Mouse (Mus musculus): ENCODE measurements at regions not wholly inside any gene's neighbourhood (a gene's known extent, or its start where the extent isn't known, plus 50 kb on each side); places are given as distances from the start of the nearest gene placed in this dataset.

DNA sequence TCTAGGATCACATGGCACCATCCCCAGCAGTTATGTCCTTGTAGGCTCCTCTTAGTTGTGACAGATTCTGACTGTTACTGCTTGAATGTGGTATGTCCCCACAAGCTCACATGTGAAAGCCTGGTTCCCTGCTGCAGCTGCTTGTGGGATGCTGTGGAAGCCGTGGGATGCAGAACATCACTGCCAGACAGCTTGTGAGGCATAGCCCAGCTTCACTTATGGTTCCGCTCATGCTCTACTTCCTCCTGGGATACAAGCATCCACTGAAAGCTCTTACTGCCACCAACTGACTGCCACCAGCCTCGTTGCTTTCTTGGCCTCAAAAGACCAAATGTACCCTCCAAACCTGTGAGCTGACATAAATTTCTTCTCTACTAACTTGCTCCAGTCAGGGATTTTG is 167.7 kb upstream of the Ccdc122 start:
- no peak for DNase-seq (ENCODE audit: extremely low read depth, low read depth)

DNA sequence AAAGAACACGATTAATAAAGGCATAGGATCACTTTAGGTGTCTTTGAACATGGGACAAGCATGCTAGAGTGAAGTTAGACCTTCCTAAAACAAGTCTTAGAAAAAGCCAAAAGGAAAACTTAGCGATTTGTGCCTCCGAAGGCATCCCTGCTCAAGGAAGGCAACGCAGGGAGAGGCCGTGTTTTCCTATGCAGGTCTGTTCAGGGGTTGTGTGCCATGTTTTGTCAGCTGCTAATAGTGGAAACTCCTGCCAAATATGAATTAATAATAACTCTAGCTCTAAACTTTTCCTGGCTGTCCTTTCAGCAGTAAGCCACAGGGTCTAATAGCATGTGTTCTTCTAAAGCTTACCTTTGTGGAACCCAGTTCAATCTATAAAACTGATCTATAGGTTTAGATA is 168.4 kb upstream of the Ccdc122 start:
- DNase-seq (ENCODE audit: extremely low read depth, low read depth) = no peak

DNA sequence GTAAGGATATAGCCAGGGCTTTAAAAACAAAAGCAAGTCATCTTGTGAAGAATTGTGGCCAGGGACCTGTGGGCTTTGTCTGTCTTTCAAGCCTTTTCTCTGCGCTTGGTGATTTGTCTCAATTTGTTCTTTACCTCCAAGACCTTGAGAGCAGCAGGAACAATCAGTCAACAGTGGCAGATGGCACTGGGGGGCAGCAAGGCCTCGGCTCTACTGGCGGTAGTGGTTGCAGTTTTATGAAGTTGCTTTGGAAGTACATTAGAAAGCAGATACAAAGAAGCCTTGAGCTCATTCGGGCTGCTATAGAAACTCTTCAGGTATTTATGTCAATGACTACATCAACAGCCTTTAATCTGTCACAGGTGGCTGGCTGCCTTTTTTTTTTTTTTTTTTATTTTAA is 171.9 kb upstream of the Ccdc122 start:
- DNase-seq (ENCODE audit: extremely low read depth, low read depth) = no peak

DNA sequence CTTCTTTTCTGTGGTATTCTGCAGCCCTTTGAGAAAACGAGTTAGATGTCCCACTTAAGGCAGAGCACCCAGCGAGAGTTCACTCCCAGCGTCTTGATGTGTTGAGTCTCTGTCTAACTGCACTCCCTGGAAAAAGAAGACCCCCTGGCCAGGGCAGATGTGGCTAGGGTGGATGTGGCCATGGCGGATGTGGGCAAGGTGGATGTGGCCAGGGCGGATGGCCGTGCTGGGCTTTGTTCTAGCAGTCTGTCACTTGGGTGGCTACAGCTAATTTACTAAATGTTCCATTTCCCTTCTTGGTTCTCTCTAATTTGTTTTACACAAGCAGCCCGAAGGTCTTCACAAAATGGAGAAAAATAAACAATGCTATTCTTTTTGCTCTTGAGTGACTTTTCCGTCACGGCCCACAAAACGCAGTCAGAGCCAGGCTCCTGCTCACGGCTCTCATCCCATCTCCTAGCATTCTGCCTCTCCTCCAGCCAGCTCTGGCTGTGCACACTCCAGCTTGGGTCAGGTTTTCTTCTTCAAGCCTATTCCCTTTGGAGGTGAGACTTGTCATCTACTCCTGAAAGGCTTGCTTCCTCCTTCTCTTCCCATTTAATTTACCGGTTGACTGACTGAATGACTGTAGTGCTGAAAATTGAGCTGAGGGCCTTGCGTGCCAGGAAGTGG is 173.4 kb upstream of the Ccdc122 start:
- DNase-seq (ENCODE audit: extremely low read depth, low read depth) = no peak

DNA sequence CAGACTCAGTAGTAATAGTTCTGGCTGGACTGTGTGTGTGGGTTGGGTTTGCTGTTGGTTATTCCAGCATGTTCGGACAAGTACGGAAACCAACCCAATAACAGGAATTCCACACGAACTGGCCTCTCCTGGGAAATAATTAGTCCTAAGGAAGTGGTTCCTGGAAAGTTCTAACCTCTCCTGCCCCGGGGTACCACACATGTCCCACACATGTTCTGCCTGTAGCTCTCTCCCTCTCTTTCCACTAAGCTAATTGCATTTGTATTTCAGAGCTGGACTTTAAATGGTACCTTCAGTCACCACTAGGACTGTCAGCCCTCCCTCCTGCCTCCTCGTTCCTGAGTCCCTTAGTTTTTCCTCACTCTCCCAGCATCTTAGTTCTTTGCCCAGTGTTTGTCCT is 178.2 kb upstream of the Ccdc122 start:
- DNase-seq (ENCODE audit: extremely low read depth, low read depth) = no peak

DNA sequence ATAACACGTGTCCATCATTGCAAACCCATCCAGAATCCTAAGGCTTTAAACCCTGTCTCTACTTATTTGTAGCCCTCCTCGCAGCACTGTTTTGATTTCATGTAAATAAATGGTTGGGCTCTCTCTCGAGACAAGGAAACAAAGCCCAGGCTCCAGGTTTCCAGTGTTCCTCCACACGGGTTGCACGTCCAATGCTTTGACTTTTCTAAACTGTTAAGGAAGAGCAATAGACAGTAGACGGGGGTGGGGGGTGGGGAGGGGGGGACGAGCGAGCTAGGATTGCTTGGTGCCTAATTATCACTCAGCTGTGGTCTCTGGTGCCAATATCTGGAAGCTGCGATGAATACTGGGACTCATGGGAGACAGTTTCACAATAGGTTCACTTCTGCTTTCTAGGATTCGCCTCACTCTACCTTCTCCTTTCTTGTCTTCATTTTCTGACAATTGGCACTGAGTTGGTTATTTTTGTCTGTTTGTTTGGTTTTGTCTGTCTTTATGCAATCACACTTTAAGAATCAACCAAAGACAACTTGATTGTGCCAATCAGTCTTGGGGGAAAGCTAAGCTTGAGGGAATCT is 179.3 kb upstream of the Ccdc122 start:
- peak; percentile 63 for DNase-seq (ENCODE audit: extremely low read depth, low read depth)

DNA sequence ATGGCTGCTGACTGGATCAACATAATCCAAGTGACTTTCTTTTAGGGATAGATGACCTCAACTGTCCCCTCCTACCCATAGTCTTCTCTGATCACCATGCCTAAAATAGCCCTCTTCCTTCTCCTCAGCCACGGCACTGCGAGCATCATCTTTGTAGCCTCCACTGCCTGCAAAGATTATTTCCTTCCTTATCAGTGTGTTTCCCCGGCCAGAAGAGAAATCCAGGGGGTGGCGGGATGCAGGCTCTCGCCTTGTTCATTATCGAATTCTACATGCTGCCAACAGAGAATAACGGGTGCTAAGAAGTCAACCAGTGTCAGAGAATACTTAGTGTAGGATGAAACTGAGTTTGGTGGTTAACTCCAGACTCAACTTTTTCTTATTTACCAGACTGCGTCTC is 180.0 kb upstream of the Ccdc122 start:
- DNase-seq (ENCODE audit: extremely low read depth, low read depth) = peak; percentile 51

DNA sequence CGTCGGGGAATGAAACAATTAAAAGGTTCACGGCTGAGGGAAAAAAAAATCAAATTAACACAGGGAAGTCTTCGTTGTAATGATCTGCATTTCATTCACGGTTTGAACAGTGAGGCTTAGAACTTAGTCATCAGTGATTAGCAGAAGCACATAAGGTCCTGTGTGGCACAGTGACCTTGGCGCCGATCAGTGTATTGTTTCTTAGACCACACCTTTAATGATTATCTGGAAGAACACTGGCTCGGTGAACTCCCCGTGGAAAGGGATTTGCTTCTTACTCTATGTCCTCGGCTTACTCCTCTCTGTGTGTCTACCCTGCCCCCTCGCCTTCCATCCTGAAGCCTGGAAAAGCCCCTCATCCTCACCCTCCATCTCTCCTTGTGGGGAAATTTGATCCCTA is 181.6 kb upstream of the Ccdc122 start:
- DNase-seq (ENCODE audit: extremely low read depth, low read depth) = no peak

DNA sequence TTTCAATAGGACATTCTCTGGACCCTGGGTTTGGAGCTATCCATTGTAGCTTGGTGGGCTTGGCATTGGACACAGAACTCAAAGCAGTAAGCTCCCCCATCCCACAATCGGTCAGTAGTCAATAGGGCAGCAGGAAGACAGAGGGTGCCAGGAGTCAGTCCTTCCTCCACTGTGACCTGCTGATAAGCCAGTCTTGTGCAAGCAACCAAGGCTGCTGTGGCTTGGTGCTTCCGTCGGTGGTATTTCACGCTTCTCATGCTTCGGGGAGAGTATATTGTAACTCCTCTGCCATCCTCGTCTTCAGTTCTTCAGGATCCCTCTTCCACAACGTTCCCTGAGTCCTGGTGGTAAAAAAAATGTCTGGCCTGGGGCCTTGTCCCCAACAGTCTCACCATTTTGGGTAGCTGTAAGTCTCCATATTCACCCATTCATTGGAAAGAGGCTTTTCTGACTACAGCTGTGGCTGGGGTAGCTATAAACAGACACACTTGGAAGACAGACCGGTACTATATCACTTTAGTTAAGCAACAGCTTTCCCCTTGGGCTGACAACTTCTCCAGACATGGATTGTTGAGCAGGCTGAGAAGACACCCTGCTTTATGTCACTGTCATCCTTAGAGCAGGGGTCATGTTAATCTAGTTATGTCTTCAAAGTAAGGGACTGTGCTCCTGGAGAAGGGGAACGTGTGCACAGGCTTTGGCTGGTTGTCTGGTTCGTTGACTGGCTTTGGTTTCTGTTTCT is 184.9 kb upstream of the Ccdc122 start:
- DNase-seq (ENCODE audit: extremely low read depth, low read depth) = peak; percentile 62

DNA sequence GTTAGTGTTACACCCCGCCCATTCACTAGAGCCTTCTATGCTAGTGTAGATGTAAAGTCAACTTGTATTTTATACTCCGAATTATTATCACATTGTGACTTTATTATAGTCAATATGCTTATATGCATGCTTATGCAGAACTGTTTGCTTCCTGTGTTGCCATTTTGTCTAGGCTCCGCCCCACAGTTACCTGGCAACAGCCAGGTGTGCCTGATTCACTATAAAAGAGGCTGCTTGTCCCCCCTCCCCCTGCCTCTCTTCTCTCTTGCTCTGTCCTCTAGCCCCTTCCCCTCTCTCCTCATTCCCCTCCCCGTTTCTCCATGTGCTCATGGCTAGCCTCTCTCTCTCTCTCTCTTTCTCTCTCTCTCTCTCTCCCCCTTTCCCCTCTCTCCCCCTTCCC is 185.9 kb upstream of the Ccdc122 start:
- no peak for DNase-seq (ENCODE audit: extremely low read depth, low read depth)

DNA sequence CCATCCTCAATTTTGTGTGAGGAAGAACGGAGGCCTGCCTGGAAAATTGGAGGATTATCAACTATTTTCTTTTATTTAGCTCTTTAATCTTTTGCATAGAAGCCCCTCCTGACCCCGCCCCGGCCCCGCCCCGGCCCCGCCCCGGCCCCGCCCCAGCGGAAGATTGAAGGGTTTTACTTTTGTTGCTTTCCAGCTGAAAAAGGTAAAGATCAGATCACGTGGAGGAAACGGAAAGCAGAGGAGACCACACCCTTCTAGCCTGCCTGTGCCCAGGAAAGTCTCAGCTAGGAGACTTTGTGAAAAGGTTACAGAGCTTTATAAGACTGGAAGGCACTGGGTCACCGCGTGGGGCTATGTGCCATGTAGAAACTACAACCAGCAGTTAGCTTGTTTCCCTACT is 186.5 kb upstream of the Ccdc122 start:
- no peak for DNase-seq (ENCODE audit: extremely low read depth, low read depth)

DNA sequence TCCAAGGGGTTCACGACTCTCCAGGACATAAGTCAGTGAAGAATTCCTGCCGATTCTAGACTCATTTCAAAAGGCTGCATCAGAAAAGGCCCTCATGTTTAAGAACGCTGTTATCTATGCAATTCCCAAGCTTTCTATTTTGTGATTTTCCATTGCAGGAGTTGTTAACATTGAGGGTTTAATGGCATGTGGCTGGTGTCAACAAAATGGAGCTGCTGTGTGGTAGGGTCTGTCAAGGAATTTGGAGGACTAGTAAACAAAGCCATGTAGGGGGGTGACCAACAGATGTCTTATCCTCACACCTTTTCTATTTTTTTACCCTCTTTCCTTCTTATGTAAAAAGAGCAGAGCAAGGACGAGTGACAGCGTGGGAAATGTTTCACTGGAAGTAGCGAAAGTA is 186.9 kb upstream of the Ccdc122 start:
- no peak for DNase-seq (ENCODE audit: extremely low read depth, low read depth)

DNA sequence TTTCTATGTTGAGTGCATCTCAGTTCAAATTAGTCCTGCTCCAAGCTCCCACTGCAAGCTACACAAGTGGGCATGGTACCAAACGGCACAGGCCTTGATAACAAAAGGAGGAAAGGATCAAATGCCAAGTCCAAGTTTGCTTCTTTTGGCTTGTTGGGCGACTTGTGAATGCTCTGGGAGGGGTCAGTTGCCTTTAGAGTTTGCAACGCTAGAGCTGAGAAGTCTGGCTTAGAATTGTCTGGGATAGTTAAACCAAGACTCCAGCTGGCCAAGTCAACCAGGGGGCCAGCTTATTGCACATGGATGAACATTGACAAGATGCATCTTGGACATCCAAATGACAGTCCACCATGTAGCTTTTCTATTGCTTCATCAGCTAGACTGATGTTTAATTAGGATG is 187.5 kb upstream of the Ccdc122 start:
- DNase-seq (ENCODE audit: extremely low read depth, low read depth) = no peak

DNA sequence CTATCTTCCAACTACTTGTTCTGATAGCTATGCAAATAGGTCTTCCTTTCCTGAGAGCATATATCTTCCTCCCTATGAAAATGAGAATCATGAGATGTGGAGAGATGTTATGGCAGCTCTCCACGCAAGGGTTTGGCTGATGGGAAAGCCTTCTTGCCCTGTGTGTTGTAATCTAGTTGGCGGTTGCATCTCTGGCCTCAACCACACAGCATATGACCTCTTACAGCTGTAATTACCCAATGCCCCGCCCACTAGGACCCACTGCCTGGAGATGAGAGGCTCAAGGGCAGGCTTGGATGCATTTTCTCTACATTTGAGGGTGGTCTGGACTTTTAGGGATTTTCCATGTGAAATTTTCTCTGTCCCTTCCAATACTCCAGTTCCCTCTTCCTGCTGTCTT is 190.9 kb upstream of the Ccdc122 start:
- no peak for DNase-seq (ENCODE audit: extremely low read depth, low read depth)

DNA sequence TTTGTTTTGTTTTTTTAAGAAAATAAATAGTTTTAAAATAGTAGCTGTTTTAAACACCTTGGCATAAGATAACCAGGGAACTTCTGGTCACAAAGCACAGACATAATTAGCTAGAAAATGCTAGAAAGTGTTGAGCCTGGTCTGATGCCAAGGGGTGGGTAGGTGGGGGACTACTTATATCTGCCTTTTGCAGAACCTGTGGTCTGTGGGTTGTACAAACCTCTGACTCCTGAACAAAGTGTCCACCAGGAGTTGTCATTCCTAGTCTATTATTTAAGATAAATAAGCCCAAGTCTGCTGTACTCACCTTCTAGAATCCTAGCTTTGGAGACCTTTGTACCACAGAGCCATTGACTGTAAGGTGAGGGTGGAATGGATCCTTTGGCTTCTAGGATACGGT is 191.9 kb upstream of the Ccdc122 start:
- DNase-seq (ENCODE audit: extremely low read depth, low read depth) = no peak

DNA sequence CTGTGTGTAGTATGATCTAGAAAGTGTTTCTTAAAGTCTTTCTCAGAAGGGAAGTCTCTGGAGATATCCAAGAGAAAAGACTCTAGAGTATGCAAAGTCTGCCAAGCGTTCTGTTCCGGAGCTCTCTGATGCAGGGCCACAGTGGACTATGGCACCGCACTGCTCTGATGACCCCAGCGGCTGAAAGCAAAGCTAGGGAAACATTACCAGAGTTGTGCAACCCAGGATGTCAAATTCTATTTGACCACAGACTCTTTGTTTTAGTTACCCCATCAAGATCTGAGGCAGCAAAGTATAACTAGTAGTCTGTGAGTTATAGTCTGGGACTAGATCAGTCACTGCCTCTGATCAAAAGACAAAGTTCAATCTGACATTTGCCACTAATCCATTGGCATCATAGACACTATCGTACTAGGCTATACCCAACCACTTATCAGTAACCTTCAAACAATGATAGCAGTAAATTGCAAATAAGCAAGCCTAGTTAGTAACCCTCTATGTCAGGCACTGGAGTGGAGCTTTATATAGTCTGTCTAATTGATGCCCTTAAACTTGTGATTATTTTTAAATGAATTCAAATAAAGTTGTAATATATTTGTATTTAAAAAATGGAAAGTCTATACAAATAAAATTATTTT is 198.9 kb upstream of the Ccdc122 start:
- DNase-seq (ENCODE audit: extremely low read depth, low read depth) = no peak

DNA sequence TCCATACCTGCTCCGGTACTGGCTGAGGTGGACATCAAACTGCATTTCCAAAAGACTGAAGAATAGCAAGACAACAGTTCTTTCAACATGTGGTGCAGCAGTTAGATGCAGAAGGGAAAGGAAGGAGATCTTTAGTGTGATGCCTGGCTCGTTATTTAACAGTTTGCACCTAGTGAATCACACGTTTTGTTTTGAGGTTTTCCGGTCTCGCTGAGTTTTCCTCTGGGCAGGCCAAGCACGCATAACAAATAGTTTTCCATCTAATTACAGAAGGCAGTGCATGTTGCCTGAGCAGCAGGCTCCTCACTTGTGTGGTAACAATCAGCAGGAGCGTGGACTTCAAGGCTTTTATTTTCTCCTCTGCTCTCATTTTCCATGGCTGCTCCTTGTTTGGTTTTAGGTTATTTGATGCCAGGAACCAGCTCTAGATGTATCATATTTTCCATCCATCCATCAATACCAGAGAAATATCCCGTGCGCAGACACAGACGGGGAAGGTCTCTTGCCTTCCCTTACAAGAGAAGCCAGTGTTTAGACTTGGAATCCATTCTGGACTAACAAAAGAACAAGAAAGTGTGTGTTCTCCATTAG is 199.6 kb upstream of the Ccdc122 start:
- no peak for DNase-seq (ENCODE audit: extremely low read depth, low read depth)

DNA sequence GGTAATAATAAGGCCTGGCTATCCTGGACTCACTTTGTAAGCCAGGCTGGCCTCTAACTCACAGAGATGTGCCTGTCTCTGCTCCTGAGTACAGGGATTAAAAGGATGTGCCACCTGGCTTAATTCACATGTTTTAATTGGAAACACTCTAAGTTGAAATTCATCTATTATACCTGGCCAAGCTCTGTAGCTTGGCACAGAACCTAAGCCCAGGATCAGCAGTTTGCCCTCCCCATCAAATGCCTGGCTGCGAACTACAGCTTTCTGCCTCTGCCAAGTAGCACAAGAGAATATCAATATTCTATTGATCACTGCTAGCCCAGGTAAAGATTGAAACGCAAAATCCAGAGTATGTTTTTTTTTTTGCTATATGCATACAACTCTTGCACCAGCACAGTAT is 200.3 kb upstream of the Ccdc122 start:
- no peak for DNase-seq (ENCODE audit: extremely low read depth, low read depth)

DNA sequence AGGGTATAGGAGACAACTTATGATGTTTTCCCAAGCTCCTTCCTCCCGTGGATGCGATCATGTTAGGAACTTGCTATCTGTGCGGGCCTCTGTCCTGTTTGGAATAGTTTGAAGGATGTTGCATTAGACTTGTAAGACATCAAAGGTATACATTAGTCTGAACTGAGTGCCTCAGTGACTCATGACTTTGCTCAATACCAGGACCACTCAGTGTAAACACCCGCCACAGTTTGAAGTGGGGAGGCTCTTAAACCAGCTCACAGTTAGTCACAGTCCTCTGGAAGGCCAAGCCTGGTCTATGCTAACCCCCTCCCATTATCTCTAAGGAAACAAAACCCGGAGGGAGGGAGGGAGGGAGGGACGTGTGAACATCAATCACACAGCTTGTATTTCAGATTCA is 202.5 kb upstream of the Ccdc122 start:
- DNase-seq (ENCODE audit: extremely low read depth, low read depth) = no peak

DNA sequence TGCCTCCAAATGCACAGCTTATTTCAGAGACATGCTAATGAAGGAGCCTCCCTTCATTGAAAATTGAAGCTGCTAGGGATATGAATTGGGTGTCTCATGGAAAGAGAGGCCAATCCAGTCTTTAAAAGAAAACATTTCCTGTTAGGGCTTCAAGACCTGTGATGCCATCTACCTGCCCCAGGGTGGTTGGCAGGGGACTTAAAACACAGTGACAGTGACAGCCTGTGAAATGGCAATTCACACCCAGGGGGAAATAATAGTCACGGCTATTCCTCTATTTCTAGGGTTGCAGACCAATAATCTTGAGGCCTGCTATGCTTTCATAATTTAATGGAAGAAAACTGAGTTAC is 207.4 kb upstream of the Ccdc122 start:
- no peak for DNase-seq (ENCODE audit: extremely low read depth, low read depth)

DNA sequence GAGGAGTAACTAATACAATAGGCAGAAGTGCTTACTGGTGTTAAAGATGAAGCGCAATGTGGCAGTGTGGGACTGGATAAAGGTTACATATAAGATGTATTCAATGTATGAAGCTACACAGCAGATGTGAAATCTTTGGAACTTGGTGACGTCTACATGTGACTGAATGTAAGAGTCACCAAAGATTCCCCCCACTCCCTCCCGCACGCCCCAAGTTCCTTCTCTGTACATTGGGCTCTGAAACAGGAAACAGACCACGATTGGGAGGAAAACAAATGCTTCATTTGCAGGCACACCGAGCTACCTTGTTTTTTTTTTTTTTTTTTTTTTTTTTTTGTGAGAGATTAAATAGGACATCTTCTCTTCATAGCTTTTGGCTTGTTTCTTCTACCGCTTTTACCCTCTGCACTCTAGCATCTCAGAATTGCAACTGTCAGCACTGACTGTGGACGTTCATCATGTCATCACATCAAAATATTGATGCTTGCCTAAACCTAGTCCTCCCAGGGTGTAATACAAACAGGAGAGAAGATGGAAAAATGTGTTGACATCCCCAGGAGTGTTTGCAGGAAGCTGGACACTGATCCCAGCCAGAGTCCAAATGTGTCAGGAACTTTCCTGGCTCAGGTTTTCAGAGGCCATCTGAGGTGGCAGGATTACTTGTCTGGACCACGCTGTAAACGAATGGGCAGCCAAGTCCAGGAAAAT is 208.0 kb upstream of the Ccdc122 start:
- no peak for DNase-seq (ENCODE audit: extremely low read depth, low read depth)

DNA sequence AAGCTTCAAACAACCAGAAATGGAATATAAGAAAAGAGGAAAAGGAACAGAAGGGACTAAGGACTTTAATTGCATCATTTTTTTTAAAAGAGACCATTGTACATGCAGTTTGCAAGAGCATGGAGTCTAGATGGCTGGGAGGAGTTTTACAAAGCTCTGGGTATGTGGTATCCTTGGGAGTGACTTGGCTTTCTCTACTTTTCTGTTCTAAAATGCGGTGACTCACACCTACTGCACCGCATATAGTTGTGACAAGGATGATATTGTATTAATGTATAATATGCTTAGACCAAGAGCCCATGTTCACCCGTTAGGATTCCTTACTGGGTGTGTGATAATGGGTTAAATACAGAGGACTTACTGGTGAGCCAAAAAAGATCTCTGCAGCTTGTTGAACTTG is 212.5 kb upstream of the Ccdc122 start:
- no peak for DNase-seq (ENCODE audit: extremely low read depth, low read depth)
